Comparison of ENCODE assay signal across 28 mouse cellular contexts in genomic region chr13:96433041-96433440, GRCm38 (mm10). TPM values are rescaled to one million over a fixed set of nuclear protein-coding genes. Genes with fewer than 3 reads are reported as not detected.
DNase-seq lines count a peak whose midpoint lies in the region; ATAC-seq and TF ChIP-seq lines count a peak whose summit lies in the region.
"Had no signal": no experiment of that assay in that cellular context is flagged by ENCODE, and none has a peak within 500 bp of the region (broad histone marks: within the 10 kb centered on the region; RNA-seq: fewer than 3 reads in every experiment).

No protein-coding gene starts in this region.

- H3K27me3 ChIP-seq in kidney, postnatal 0 days (ENCODE audit: insufficient read depth, low read length): no peaks in the 10 kb centered on the region
- H3K27me3 ChIP-seq in MEL (ENCODE audit: control insufficient read depth in 1 of 2, insufficient read depth in 2 of 2, low read length in 2 of 2): no peaks in the 10 kb centered on the region
- no peaks in the 10 kb centered on the region for H3K27me3 ChIP-seq in cerebellum, adult 2 months (ENCODE audit: control insufficient read depth, insufficient read depth, low read length)
- H3K27me3 ChIP-seq in forebrain, embryonic 10.5 days (ENCODE audit: poor library complexity, severe bottlenecking): no peaks in the 10 kb centered on the region
- H3K27me3 ChIP-seq: midbrain, embryonic 15.5 days; neural tube, embryonic 13.5 days had no signal

- no peak overlapping the region for H3K4me3 ChIP-seq in kidney, postnatal 0 days (replicated peaks; ENCODE audit: low read depth, low read length)
- H3K4me3 ChIP-seq in MEL (ENCODE audit: control insufficient read depth in 1 of 2, insufficient read depth in 1 of 2, low read depth in 2 of 2, low read length in 2 of 2): no peak overlapping the region
- H3K4me3 ChIP-seq in cerebellum, adult 2 months (replicated peaks; ENCODE audit: insufficient read depth, low read depth, low read length): no peak overlapping the region
- no peak overlapping the region for H3K4me3 ChIP-seq in forebrain, embryonic 10.5 days
- H3K4me3 ChIP-seq: limb, embryonic 10.5 days; midbrain, embryonic 15.5 days; neural tube, embryonic 13.5 days had no signal

- no peak for TF ChIP-seq RAD21 in MEL (IDR thresholded peaks at IDR 0.05; ENCODE audit: low read depth, low read length)

- H3K79me2 ChIP-seq in MEL (ENCODE audit: control insufficient read depth, insufficient read depth, low read length, poor library complexity): no peaks in the 10 kb centered on the region

- no peak overlapping the region for H3K4me2 ChIP-seq in kidney, postnatal 0 days (ENCODE audit: low read length)
- H3K4me2 ChIP-seq: heart, embryonic 11.5 days; midbrain, embryonic 15.5 days; neural tube, embryonic 13.5 days had no signal

- TF ChIP-seq CTCF in kidney, postnatal 0 days (IDR thresholded peaks at IDR 0.05; ENCODE audit: low read depth): no peak
- no peak for TF ChIP-seq CTCF in MEL (IDR thresholded peaks at IDR 0.05 in 2 of 3, conservative IDR thresholded peaks at IDR 0.05 in 1 of 3; ENCODE audit: control insufficient read depth in 1 of 3, insufficient read depth in 1 of 3, low read depth in 2 of 3, low read length in 3 of 3, poor library complexity in 1 of 3, severe bottlenecking in 1 of 3)
- no peak for TF ChIP-seq CTCF in cerebellum, adult 2 months (IDR thresholded peaks at IDR 0.05; ENCODE audit: borderline replicate concordance, insufficient read depth, low read depth, low read length)

- H3K36me3 ChIP-seq in kidney, postnatal 0 days (ENCODE audit: insufficient read depth, low read length): no peaks in the 10 kb centered on the region
- peaks cover 0 to 11% of the 10 kb centered on the region in 2 experiments; a peak in 2 of 4 replicates for H3K36me3 ChIP-seq in MEL (ENCODE audit: control insufficient read depth in 1 of 2, insufficient read depth in 2 of 2, low read length in 2 of 2)
- no peaks in the 10 kb centered on the region for H3K36me3 ChIP-seq in forebrain, embryonic 10.5 days (replicated peaks)
- H3K36me3 ChIP-seq: limb, embryonic 10.5 days; midbrain, embryonic 15.5 days; neural tube, embryonic 13.5 days had no signal

- WGBS in kidney, postnatal 0 days: 72% methylated on average over 6 of the region's 6 CpGs
- 91% methylated on average over 6 of the region's 6 CpGs for WGBS in cerebellum, adult 2 months
- WGBS in forebrain, embryonic 10.5 days: 88% methylated on average over 6 of the region's 6 CpGs

- H3K4me1 ChIP-seq in kidney, postnatal 0 days (replicated peaks; ENCODE audit: insufficient read depth, low read length): peaks cover 21% of the 10 kb centered on the region; the same call in 1 of the 2 replicates
- H3K4me1 ChIP-seq in MEL (ENCODE audit: control insufficient read depth in 1 of 2, insufficient read depth in 2 of 2, low read length in 2 of 2): peaks cover 2 to 23% of the 10 kb centered on the region in 2 experiments; a peak in 3 of 4 replicates
- H3K4me1 ChIP-seq in cerebellum, adult 2 months (ENCODE audit: control insufficient read depth, insufficient read depth, low read length): no peaks in the 10 kb centered on the region; the same call in 1 of the 2 replicates
- peaks cover 17% of the 10 kb centered on the region for H3K4me1 ChIP-seq in forebrain, embryonic 10.5 days
- H3K4me1 ChIP-seq: neural tube, embryonic 13.5 days had no signal

- H3K9me3 ChIP-seq in kidney, postnatal 0 days (replicated peaks; ENCODE audit: low read length): no peaks in the 10 kb centered on the region
- H3K9me3 ChIP-seq in MEL (replicated peaks; ENCODE audit: insufficient read depth, low read length): no peaks in the 10 kb centered on the region
- H3K9me3 ChIP-seq in forebrain, embryonic 10.5 days: no peaks in the 10 kb centered on the region
- H3K9me3 ChIP-seq: limb, embryonic 10.5 days; midbrain, embryonic 15.5 days had no signal

- no peak for TF ChIP-seq POLR2A in MEL (IDR thresholded peaks at IDR 0.05; ENCODE audit: control insufficient read depth in 1 of 2, insufficient read depth in 1 of 2, low read depth in 1 of 2, low read length in 2 of 2, poor library complexity in 1 of 2)
- no peak for TF ChIP-seq POLR2A in cerebellum, adult 2 months (IDR thresholded peaks at IDR 0.05; ENCODE audit: borderline replicate concordance, insufficient read depth, low read length)

- ATAC-seq in kidney, postnatal 0 days (replicated peaks; ENCODE audit: low FRiP score, low read depth): no peak
- no peak for ATAC-seq in CD4-positive, CD25-positive, alpha-beta regulatory T cell, adult 4 months
- ATAC-seq: forebrain, postnatal 0 days; midbrain, embryonic 15.5 days had no signal

- H3K27ac ChIP-seq in kidney, postnatal 0 days: peak overlapping the region; percentile 67; the same call in 1 of the 2 replicates
- no peak overlapping the region for H3K27ac ChIP-seq in MEL (ENCODE audit: control insufficient read depth, low read depth, low read length)
- no peak overlapping the region for H3K27ac ChIP-seq in cerebellum, adult 2 months (ENCODE audit: insufficient read depth, low read length)
- no peak overlapping the region for H3K27ac ChIP-seq in forebrain, embryonic 10.5 days
- H3K27ac ChIP-seq: hindbrain, postnatal 0 days; macrophage; midbrain, embryonic 15.5 days; neural tube, embryonic 13.5 days had no signal

- TF ChIP-seq EP300 in MEL (IDR thresholded peaks at IDR 0.05; ENCODE audit: low read depth in 1 of 2, low read length in 2 of 2): no peak

- DNase-seq in kidney, postnatal 0 days (ENCODE audit: low spot score): no peak
- DNase-seq in kidney, postnatal 4 days: no peak
- peak; percentile 32 for DNase-seq in MEL (ENCODE audit: low read depth, low spot score)
- DNase-seq in fat pad, adult 2 months (ENCODE audit: extremely low read depth, low read depth, low spot score): peak; percentile 74
- DNase-seq in naive thymus-derived CD4-positive, alpha-beta T cell, adult 2 months (ENCODE audit: low read depth): peak; percentile 8
- DNase-seq in cerebellum, adult 2 months: no peak
- no peak for DNase-seq in forebrain, embryonic 10.5 days (ENCODE audit: extremely low spot score, low spot score)
- DNase-seq: cerebellum, adult 8-10 months; forebrain, postnatal 0 days; gastrocnemius, postnatal 36 days; liver had no signal

- no peak overlapping the region for H3K9ac ChIP-seq in kidney, postnatal 0 days (ENCODE audit: low read depth, low read length)
- H3K9ac ChIP-seq in MEL (ENCODE audit: control insufficient read depth, low read depth, low read length, poor library complexity, severe bottlenecking): no peak overlapping the region
- H3K9ac ChIP-seq: forebrain, postnatal 0 days; midbrain, embryonic 15.5 days; neural tube, embryonic 13.5 days had no signal

TF ChIP-seq in MEL, 35 proteins besides CTCF, POLR2A, EP300 and RAD21:
- TF ChIP-seq JUND (IDR thresholded peaks at IDR 0.05; ENCODE audit: low read depth, low read length): no peak
- TF ChIP-seq GATA1 (IDR thresholded peaks at IDR 0.05; ENCODE audit: low read depth, low read length): no peak
- no peak for TF ChIP-seq TCF12 (IDR thresholded peaks at IDR 0.05; ENCODE audit: low read depth, low read length)
- no peak for TF ChIP-seq ZNF384 (IDR thresholded peaks at IDR 0.05; ENCODE audit: low read depth, low read length)
- TF ChIP-seq UBTF (IDR thresholded peaks at IDR 0.05; ENCODE audit: borderline replicate concordance, insufficient read depth, low read depth, low read length): no peak
- no peak for TF ChIP-seq ZMIZ1 (IDR thresholded peaks at IDR 0.05; ENCODE audit: low read depth, low read length)
- TF ChIP-seq POLR2AphosphoS5 (IDR thresholded peaks at IDR 0.05; ENCODE audit: borderline replicate concordance, low read depth, low read length): no peak
- TF ChIP-seq MYC (IDR thresholded peaks at IDR 0.05; ENCODE audit: low read depth, low read length): no peak
- TF ChIP-seq SMC3 (IDR thresholded peaks at IDR 0.05; ENCODE audit: low read depth, low read length): no peak
- no peak for TF ChIP-seq SIN3A (IDR thresholded peaks at IDR 0.05; ENCODE audit: low read length)
- TF ChIP-seq MYB (IDR thresholded peaks at IDR 0.05; ENCODE audit: low read depth, low read length): no peak
- no peak for TF ChIP-seq USF1 (IDR thresholded peaks at IDR 0.05; ENCODE audit: low read depth, low read length)
- TF ChIP-seq TBP (IDR thresholded peaks at IDR 0.05; ENCODE audit: low read depth, low read length): no peak
- no peak for TF ChIP-seq ETS1 (IDR thresholded peaks at IDR 0.05; ENCODE audit: low read depth, low read length)
- no peak for TF ChIP-seq BHLHE40 (IDR thresholded peaks at IDR 0.05; ENCODE audit: borderline replicate concordance, low read depth, low read length)
- no peak for TF ChIP-seq MAFK (IDR thresholded peaks at IDR 0.05; ENCODE audit: borderline replicate concordance, low read depth, low read length)

RNA-seq across cellular contexts. Expression of gene Ankdd1b, which starts 38.0 kb away (rescaled TPM):
- polyA plus RNA-seq in kidney, postnatal 0 days (2015; fragmentation: Nextera tagmentation; extraction: Ambion mirVana): 0.22 and 0.32 TPM in 2 replicates
- 0.03 and 0.12 TPM in 2 replicates for total RNA-seq in MEL (2012; rRNA removed)
- polyA plus RNA-seq in MEL (2012; ENCODE audit: insufficient read depth in 1 of 2, insufficient read length in 2 of 2, low read depth in 1 of 2, low replicate concordance in 2 of 2, missing spikeins in 1 of 2): not detected
- 0.10 and 0.33 TPM in 2 replicates for polyA plus RNA-seq in cerebellum, adult 2 months (2012; rRNA removed)
- polyA plus RNA-seq in CD4-positive, CD25-positive, alpha-beta regulatory T cell, adult 4 months (2017; shearing (Covaris generic)): not detected
- not detected in 2 replicates for polyA plus RNA-seq in forebrain, embryonic 10.5 days (2016; fragmentation: Nextera tagmentation; extraction: Ambion mirVana)
- total RNA-seq: forebrain, postnatal 0 days; hindbrain, postnatal 0 days had no signal
- polyA plus RNA-seq: forebrain, embryonic 11.5 days; forebrain, postnatal 0 days; hindbrain, embryonic 11.5 days; limb, embryonic 10.5 days; liver, embryonic 16.5 days; macrophage; midbrain, embryonic 15.5 days; neural tube, embryonic 13.5 days had no signal

RNA-seq across cellular contexts. Expression of gene Poc5, which starts 44.9 kb away (rescaled TPM):
- polyA plus RNA-seq in kidney, postnatal 0 days (2015; fragmentation: Nextera tagmentation; extraction: Ambion mirVana): 10.6 and 11.5 TPM in 2 replicates
- total RNA-seq in MEL (2012; rRNA removed): 15.5 and 17.1 TPM in 2 replicates
- polyA plus RNA-seq in MEL (2012; ENCODE audit: insufficient read depth in 1 of 2, insufficient read length in 2 of 2, low read depth in 1 of 2, low replicate concordance in 2 of 2, missing spikeins in 1 of 2): 10 to 100 TPM in 1 of 2 experiments, not detected in 1; 25.4 TPM
- polyA plus RNA-seq in cerebellum, adult 2 months (2012; rRNA removed): 20.4 and 22.7 TPM in 2 replicates
- polyA plus RNA-seq in CD4-positive, CD25-positive, alpha-beta regulatory T cell, adult 4 months (2017; shearing (Covaris generic)): 10 to 100 TPM; 11.3 to 12.0 TPM
- polyA plus RNA-seq in forebrain, embryonic 10.5 days (2016; fragmentation: Nextera tagmentation; extraction: Ambion mirVana): 19.4 and 19.6 TPM in 2 replicates

RNA-seq across cellular contexts. Expression of gene Gm17622, which starts 57.5 kb away (rescaled TPM):
- polyA plus RNA-seq in kidney, postnatal 0 days (2015; fragmentation: Nextera tagmentation; extraction: Ambion mirVana): not detected in 2 replicates
- not detected in 2 replicates for total RNA-seq in MEL (2012; rRNA removed)
- polyA plus RNA-seq in MEL (2012; ENCODE audit: insufficient read depth in 1 of 2, insufficient read length in 2 of 2, low read depth in 1 of 2, low replicate concordance in 2 of 2, missing spikeins in 1 of 2): not detected
- not detected in 2 replicates for polyA plus RNA-seq in cerebellum, adult 2 months (2012; rRNA removed)
- not detected for polyA plus RNA-seq in CD4-positive, CD25-positive, alpha-beta regulatory T cell, adult 4 months (2017; shearing (Covaris generic))
- polyA plus RNA-seq in forebrain, embryonic 10.5 days (2016; fragmentation: Nextera tagmentation; extraction: Ambion mirVana): not detected in 2 replicates
- total RNA-seq: adrenal gland, postnatal 14 days; forebrain, postnatal 0 days; gastrocnemius, postnatal 36 days; heart, postnatal 10 days; hindbrain, postnatal 0 days; layer of hippocampus, adult 18-20 months; layer of hippocampus, postnatal 14 days; left cerebral cortex, adult 8-10 months had no signal
- polyA plus RNA-seq: forebrain, embryonic 11.5 days; forebrain, postnatal 0 days; heart, embryonic 11.5 days; hindbrain, embryonic 11.5 days; hindbrain, postnatal 0 days; limb, embryonic 10.5 days; liver, embryonic 16.5 days; macrophage; midbrain, embryonic 15.5 days; neural tube, embryonic 13.5 days; thymus, postnatal 0 days; urinary bladder, adult 2 months had no signal

Comparison
In these comparisons a context has a peak if more than half of its experiments do, and no peak if none do; other contexts are left out.
1. DNase-seq: peak in MEL (single experiment), fat pad, adult 2 months (single experiment) and naive thymus-derived CD4-positive, alpha-beta T cell, adult 2 months (single experiment); none in kidney, postnatal 0 days (single experiment), kidney, postnatal 4 days (0 of 2), cerebellum, adult 2 months (0 of 2) and forebrain, embryonic 10.5 days (single experiment).